Mouse (Mus musculus) limb, embryonic 13.5 days (tissue): ENCODE results near the gene Cstb. TPM values are rescaled to one million over a fixed set of nuclear protein-coding genes. Genes with fewer than 3 reads are reported as not detected.

ENCODE experiments used
- ATAC-seq: fragments of 200-750 bp; cut with Nextera tagmentation; 2 replicates; pipeline ENCODE4 v1.8.0; 2017; ENCODE audit warnings: low read depth, moderate number of reproducible peaks, moderate TSS enrichment; ENCODE audit not compliant: low FRiP score
- H3K27ac ChIP-seq: fragments of 300-500 bp; sonication (generic); 2 replicates; pipeline ENCODE4 v1.5.1; 2015; ENCODE audit warnings: inconsistent platforms, mild to moderate bottlenecking, moderate library complexity
- H3K27me3 ChIP-seq: fragments of 300-500 bp; sonication (generic); 2 replicates; pipeline ENCODE4 v1.6.1; 2015; ENCODE audit warnings: mild to moderate bottlenecking, inconsistent platforms
- H3K36me3 ChIP-seq: fragments of 300-500 bp; sonication (generic); 2 replicates; pipeline ENCODE4 v1.6.1; 2015; ENCODE audit warnings: inconsistent platforms, mild to moderate bottlenecking, moderate library complexity
- H3K4me1 ChIP-seq: fragments of 300-500 bp; sonication (generic); 2 replicates; pipeline ENCODE4 v1.6.1; 2015; ENCODE audit warnings: inconsistent platforms
- H3K4me2 ChIP-seq: fragments of 300-500 bp; sonication (generic); replicated peaks from 2 replicates; pipeline ENCODE4 v1.6.1; 2015; ENCODE audit warnings: inconsistent platforms, mild to moderate bottlenecking, moderate library complexity
- H3K4me3 ChIP-seq: fragments of 300-500 bp; sonication (generic); 2 replicates; pipeline ENCODE4 v1.5.1; 2015; ENCODE audit warnings: moderate library complexity, mild to moderate bottlenecking, inconsistent platforms
- H3K9ac ChIP-seq: fragments of 300-500 bp; sonication (generic); 2 replicates; pipeline ENCODE4 v1.6.1; 2015; ENCODE audit warnings: mild to moderate bottlenecking, inconsistent platforms
- H3K9me3 ChIP-seq: fragments of 300-500 bp; sonication (generic); 2 replicates; pipeline ENCODE4 v1.6.1; 2016; ENCODE audit warnings: inconsistent platforms
- WGBS: fragments of 180-500 bp; shearing (Covaris S2); methylation state at CpG from one replicate; pipeline ENCODE4 v1.1.7; 2015; 5-methylcytosine and 5-hydroxymethylcytosine counted together
- microRNA-seq: library from miRNA; unstranded; fragments of <30 nt; microRNA quantifications from one replicate; pipeline ENCODE4, GENCODE M21; 2016
- polyA plus RNA-seq: library from polyadenylated mRNA; unstranded; fragments of >200 nt; fragmentation: Nextera tagmentation; extraction: Ambion mirVana; gene quantifications from 2 replicates; pipeline ENCODE4 v1.2.1, GENCODE M21; 2015

Gene Cstb
- polyA plus RNA-seq, 1 experiment from 2014 or later: 202 TPM

GRCm38 (mm10) chr10:78464792-78465207, 39.3 kb downstream of the Cstb start, which contains the start of gene Pdxk:
Gene Pdxk (minus strand): TSS chr10:78464975.
- peak; percentile 95 for ATAC-seq
- Histone ChIP-seq H3K27ac (no peak within 1 kb of the TSS), H3K9me3 (no peaks in the 10 kb centered on the region)

GRCm38 (mm10) chr10:78465472-78465871, 40.0 kb downstream of the Cstb start:
- H3K4me1 ChIP-seq: peaks cover 24% of the 10 kb centered on the region
- H3K27me3 ChIP-seq: no peaks in the 10 kb centered on the region
- no peak for ATAC-seq
- peak overlapping the region; percentile 99 for H3K4me2 ChIP-seq
- H3K9ac ChIP-seq: peak overlapping the region; percentile 79
- H3K4me3 ChIP-seq: peak overlapping the region; percentile 76; the same call in 1 of the 2 replicates
- WGBS: 82% methylated on average over 3 of the region's 3 CpGs
- no peaks in the 10 kb centered on the region for H3K9me3 ChIP-seq
- H3K27ac ChIP-seq: no peak overlapping the region
- no peaks in the 10 kb centered on the region for H3K36me3 ChIP-seq

More at GRCm38 (mm10) chr10:78464792-78465207, 39.3 kb downstream of the Cstb start, which contains the start of gene Pdxk:
- WGBS: under 1% methylated on average over 35 of the region's 35 CpGs
- Histone ChIP-seq H3K4me2 (peak within 1 kb of the TSS; percentile 99), H3K4me3 (peak within 1 kb of the TSS; percentile 76), H3K36me3 (no peaks in the 10 kb centered on the region), H3K27me3 (no peaks in the 10 kb centered on the region), H3K4me1 (peaks cover 30% of the 10 kb centered on the region), H3K9ac (peak within 1 kb of the TSS; percentile 79)

- no peak overlapping the region for H3K4me2 ChIP-seq
- ATAC-seq: no peak
- H3K4me3 ChIP-seq: no peak overlapping the region
- H3K36me3 ChIP-seq: no peaks in the 10 kb centered on the region
- no peaks in the 10 kb centered on the region for H3K27me3 ChIP-seq
- H3K9ac ChIP-seq: no peak overlapping the region
- WGBS: 86% methylated on average over 9 of the region's 9 CpGs
- H3K27ac ChIP-seq: no peak overlapping the region
- H3K9me3 ChIP-seq: no peaks in the 10 kb centered on the region
- peaks cover 22% of the 10 kb centered on the region for H3K4me1 ChIP-seq
Measured at GRCm38 (mm10) chr10:78466647-78467046, 41.2 kb downstream of the Cstb start.

GRCm38 (mm10) chr10:78467761-78468310, 42.4 kb downstream of the Cstb start:
- no peaks in the 10 kb centered on the region for H3K36me3 ChIP-seq
- H3K9me3 ChIP-seq: no peaks in the 10 kb centered on the region
- peaks cover 22% of the 10 kb centered on the region for H3K4me1 ChIP-seq
- 41% methylated on average over 2 of the region's 2 CpGs for WGBS
- H3K9ac ChIP-seq: no peak overlapping the region
- H3K27ac ChIP-seq: no peak overlapping the region
- no peak for ATAC-seq
- H3K4me2 ChIP-seq: no peak overlapping the region
- H3K27me3 ChIP-seq: no peaks in the 10 kb centered on the region
- H3K4me3 ChIP-seq: no peak overlapping the region

GRCm38 (mm10) chr10:78470582-78471313, 45.3 kb downstream of the Cstb start:
- 0 out of 2 replicates have a peak, but pooled peaks cover 7% of the 10 kb centered on the region for H3K4me1 ChIP-seq
- ATAC-seq: no peak
- H3K27ac ChIP-seq: no peak overlapping the region; the same call in 1 of the 2 replicates
- 59% methylated on average over 15 of the region's 15 CpGs for WGBS
- H3K27me3 ChIP-seq: 0 out of 2 replicates have a peak, but pooled peaks cover 4% of the 10 kb centered on the region
- no peak overlapping the region for H3K9ac ChIP-seq
- no peaks in the 10 kb centered on the region for H3K36me3 ChIP-seq
- H3K4me3 ChIP-seq: no peak overlapping the region
- peak overlapping the region; percentile 19 for H3K4me2 ChIP-seq
- no peaks in the 10 kb centered on the region for H3K9me3 ChIP-seq

GRCm38 (mm10) chr10:78472046-78472445, 46.6 kb downstream of the Cstb start:
- no peak for ATAC-seq
- Histone ChIP-seq H3K9ac (no peak overlapping the region), H3K4me3 (no peak overlapping the region)

GRCm38 (mm10) chr10:78473434-78473833, 48.0 kb downstream of the Cstb start:
- ATAC-seq: no peak
- Histone ChIP-seq H3K36me3 (no peaks in the 10 kb centered on the region), H3K4me1 (0 out of 2 replicates have a peak, but pooled peaks cover 7% of the 10 kb centered on the region), H3K4me2 (no peak overlapping the region), H3K27ac (no peak overlapping the region), H3K9me3 (no peaks in the 10 kb centered on the region), H3K4me3 (no peak overlapping the region), H3K9ac (no peak overlapping the region), H3K27me3 (0 out of 2 replicates have a peak, but pooled peaks cover 4% of the 10 kb centered on the region)
- 60% methylated on average over 5 of the region's 5 CpGs for WGBS

More at GRCm38 (mm10) chr10:78472046-78472445, 46.6 kb downstream of the Cstb start:
- no peaks in the 10 kb centered on the region for H3K36me3 ChIP-seq
- no peak overlapping the region for H3K4me2 ChIP-seq
- no peaks in the 10 kb centered on the region for H3K9me3 ChIP-seq
- H3K27ac ChIP-seq: no peak overlapping the region
- 0 out of 2 replicates have a peak, but pooled peaks cover 7% of the 10 kb centered on the region for H3K4me1 ChIP-seq
- WGBS: 81% methylated on average over 3 of the region's 3 CpGs
- 0 out of 2 replicates have a peak, but pooled peaks cover 4% of the 10 kb centered on the region for H3K27me3 ChIP-seq

GRCm38 (mm10) chr10:78474759-78475158, 49.3 kb downstream of the Cstb start:
- WGBS: 80% methylated on average over 8 of the region's 8 CpGs
- Histone ChIP-seq H3K4me1 (0 out of 2 replicates have a peak, but pooled peaks cover 7% of the 10 kb centered on the region), H3K27ac (no peak overlapping the region), H3K4me3 (no peak overlapping the region), H3K27me3 (0 out of 2 replicates have a peak, but pooled peaks cover 4% of the 10 kb centered on the region), H3K9me3 (no peaks in the 10 kb centered on the region), H3K36me3 (no peaks in the 10 kb centered on the region), H3K4me2 (no peak overlapping the region), H3K9ac (no peak overlapping the region)
- ATAC-seq: no peak

- Histone ChIP-seq H3K27me3 (0 out of 2 replicates have a peak, but pooled peaks cover 4% of the 10 kb centered on the region), H3K36me3 (no peaks in the 10 kb centered on the region), H3K27ac (no peak overlapping the region), H3K9me3 (no peaks in the 10 kb centered on the region), H3K9ac (no peak overlapping the region), H3K4me2 (no peak overlapping the region), H3K4me1 (peaks cover 4% of the 10 kb centered on the region; the same call in 1 of the 2 replicates), H3K4me3 (no peak overlapping the region)
- no peak for ATAC-seq
- WGBS: 79% methylated on average over 4 of the region's 4 CpGs
Measured at GRCm38 (mm10) chr10:78476821-78477220, 51.4 kb downstream of the Cstb start.

Small RNAs within 50 kb of the gene (microRNA-seq; reads per million reads assigned to microRNA genes)
- gene Mir6410: not detected
- 0.52 reads per million for gene Mir6907
- 0.70 reads per million for gene Mir6908

Other genes starting within 250 kb of the Cstb start
- 21.1 and 22.5 TPM in 2 replicates for gene Pwp2, start 240.5 kb upstream of the Cstb start, polyA plus RNA-seq
- 12.6 and 13.3 TPM in 2 replicates for gene Trappc10, start 181.0 kb upstream of the Cstb start, polyA plus RNA-seq
- gene Agpat3, start 73.2 kb upstream of the Cstb start, polyA plus RNA-seq: 52.4 and 54.9 TPM in 2 replicates
- gene Rrp1, start 12.6 kb upstream of the Cstb start, polyA plus RNA-seq: 326 and 342 TPM in 2 replicates
- 12.0 and 13.6 TPM in 2 replicates for gene Pdxk, start 39.3 kb downstream of the Cstb start, polyA plus RNA-seq
- gene Olfr1358, start 91.8 kb downstream of the Cstb start, polyA plus RNA-seq: not detected in 2 replicates
- gene Ilvbl, start 148.7 kb downstream of the Cstb start, polyA plus RNA-seq: 59.2 and 66.7 TPM in 2 replicates
- gene Syde1, start 166.3 kb downstream of the Cstb start, polyA plus RNA-seq: 27.0 and 27.4 TPM in 2 replicates
- gene Olfr1357, start 192.4 kb downstream of the Cstb start, polyA plus RNA-seq: not detected in 2 replicates